Mouse (Mus musculus): ENCODE results near the gene Ppp1r36.

DNA sequence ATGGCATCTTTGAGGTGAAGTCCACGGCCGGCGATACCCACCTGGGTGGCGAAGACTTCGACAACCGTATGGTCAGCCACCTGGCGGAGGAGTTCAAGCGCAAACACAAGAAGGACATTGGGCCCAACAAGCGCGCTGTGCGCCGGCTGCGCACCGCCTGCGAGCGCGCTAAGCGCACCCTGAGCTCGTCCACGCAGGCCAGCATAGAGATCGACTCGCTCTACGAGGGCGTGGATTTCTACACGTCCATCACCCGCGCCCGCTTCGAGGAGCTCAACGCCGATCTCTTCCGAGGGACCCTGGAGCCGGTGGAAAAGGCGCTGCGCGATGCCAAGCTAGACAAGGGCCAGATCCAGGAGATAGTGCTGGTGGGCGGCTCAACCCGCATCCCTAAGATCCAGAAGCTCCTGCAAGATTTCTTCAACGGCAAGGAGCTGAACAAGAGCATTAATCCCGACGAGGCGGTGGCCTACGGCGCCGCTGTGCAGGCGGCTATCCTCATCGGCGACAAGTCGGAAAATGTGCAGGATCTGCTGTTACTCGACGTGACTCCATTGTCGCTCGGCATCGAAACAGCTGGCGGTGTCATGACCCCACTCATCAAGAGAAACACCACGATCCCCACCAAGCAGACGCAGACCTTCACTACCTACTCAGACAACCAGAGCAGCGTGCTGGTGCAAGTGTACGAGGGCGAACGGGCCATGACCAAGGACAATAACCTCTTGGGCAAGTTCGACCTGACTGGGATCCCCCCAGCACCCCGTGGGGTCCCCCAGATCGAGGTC is 12.0 kb upstream of the Ppp1r36 start:
- TF ChIP-seq CTCF (IDR thresholded peaks at IDR 0.05; ENCODE audit: control insufficient read depth, insufficient read depth, low read length) (no peak), POLR2A (IDR thresholded peaks at IDR 0.05; ENCODE audit: borderline replicate concordance, control insufficient read depth, low read depth, low read length) (no peak)

Measured in bone marrow, adult 2 months (tissue).